Mouse (Mus musculus) liver, embryonic 16.5 days (tissue): Measurements from ENCODE around the gene Dnajc12. TPM values are rescaled to one million over a fixed set of nuclear protein-coding genes. Genes with fewer than 3 reads are reported as not detected.
"Not testable (repeated sequence)": the region's sequence is repeated elsewhere in the genome, so short reads cannot be mapped to it uniquely, and the experiment has no call there.

Experiments used
- ATAC-seq: fragments of 200-750 bp; cut with Nextera tagmentation; 2 replicates; pipeline ENCODE4 v1.8.0; 2017; ENCODE audit warnings: low read depth, mild to moderate bottlenecking, moderate number of reproducible peaks, moderate library complexity
- H3K27ac ChIP-seq: fragments of 300-500 bp; sonication (generic); 2 replicates; pipeline ENCODE4 v1.5.1; 2014; ENCODE audit warnings: mild to moderate bottlenecking, low read length
- H3K27me3 ChIP-seq: fragments of 300-500 bp; sonication (generic); 2 replicates; pipeline ENCODE4 v1.6.1; 2014; ENCODE audit warnings: low read depth, low read length, mixed read lengths; ENCODE audit not compliant: control insufficient read depth, insufficient read depth
- H3K36me3 ChIP-seq: fragments of 300-500 bp; sonication (generic); 2 replicates; pipeline ENCODE4 v1.6.1; 2014; ENCODE audit warnings: mild to moderate bottlenecking; ENCODE audit not compliant: control insufficient read depth, insufficient read depth
- H3K4me1 ChIP-seq: fragments of 300-500 bp; sonication (generic); 2 replicates; pipeline ENCODE4 v1.6.1; 2014; ENCODE audit warnings: low read depth, low read length, mixed read lengths; ENCODE audit not compliant: control insufficient read depth
- H3K4me2 ChIP-seq: fragments of 300-500 bp; sonication (generic); 2 replicates; pipeline ENCODE4 v1.6.1; 2014; ENCODE audit warnings: low read depth, low read length, mixed read lengths
- H3K4me3 ChIP-seq: fragments of 300-500 bp; sonication (generic); 2 replicates; pipeline ENCODE4 v1.5.1; 2014; ENCODE audit warnings: low read depth, mild to moderate bottlenecking, low read length
- H3K9ac ChIP-seq: fragments of 300-500 bp; sonication (generic); 2 replicates; pipeline ENCODE4 v1.6.1; 2014; ENCODE audit warnings: low read depth, low read length
- H3K9me3 ChIP-seq: fragments of 300-500 bp; sonication (generic); replicated peaks from 2 replicates; pipeline ENCODE4 v1.6.1; 2016; ENCODE audit warnings: low read length; ENCODE audit not compliant: control insufficient read depth
- WGBS: fragments of 180-500 bp; shearing (Covaris S2); extraction: QIAGEN DNeasy Blood & Tissue Kit; methylation state at CpG from one replicate; pipeline ENCODE4 v1.1.7; 2014; ENCODE audit not compliant: insufficient replicate concordance; 5-methylcytosine and 5-hydroxymethylcytosine counted together
- polyA plus RNA-seq: library from polyadenylated mRNA; unstranded; fragments of >200 nt; fragmentation: Nextera tagmentation; extraction: Ambion mirVana; gene quantifications from 2 replicates; pipeline ENCODE4 v1.2.1, GENCODE M21; 2015

Gene Dnajc12
- polyA plus RNA-seq, 1 experiment from 2014 or later: 17.0 TPM

GRCm38 (mm10) chr10:63350666-63351065 lies 31.6 kb upstream of the Dnajc12 start:
- Histone ChIP-seq H3K9ac (no peak overlapping the region), H3K4me1 (no peaks in the 10 kb centered on the region), H3K4me2 (no peak overlapping the region), H3K4me3 (no peak overlapping the region), H3K27me3 (no peaks in the 10 kb centered on the region), H3K36me3 (no peaks in the 10 kb centered on the region), H3K27ac (no peak overlapping the region), H3K9me3 (no peaks in the 10 kb centered on the region)
- no peak for ATAC-seq
- 75% methylated on average over 7 of the region's 7 CpGs for whole genome bisulfite sequencing

- H3K4me1 ChIP-seq, H3K9me3 ChIP-seq, ATAC-seq, H3K36me3 ChIP-seq, H3K27me3 ChIP-seq, H3K4me2 ChIP-seq, H3K9ac ChIP-seq, H3K4me3 ChIP-seq, H3K27ac ChIP-seq: not testable (repeated sequence)
- WGBS: 74% methylated on average over 7 of the region's 7 CpGs
Observed at GRCm38 (mm10) chr10:63351099-63351498, 31.1 kb upstream of the Dnajc12 start.

- ATAC-seq: no peak
- 57% methylated on average over 5 of the region's 5 CpGs for WGBS
- H3K4me1 ChIP-seq: no peaks in the 10 kb centered on the region
- H3K4me3 ChIP-seq: no peak overlapping the region
- H3K36me3 ChIP-seq: no peaks in the 10 kb centered on the region
- H3K9ac ChIP-seq: no peak overlapping the region
- H3K27ac ChIP-seq: no peak overlapping the region
- H3K4me2 ChIP-seq: no peak overlapping the region
- H3K27me3 ChIP-seq: no peaks in the 10 kb centered on the region
- H3K9me3 ChIP-seq: no peaks in the 10 kb centered on the region
Observed at GRCm38 (mm10) chr10:63352111-63352510, 30.1 kb upstream of the Dnajc12 start.

DNA sequence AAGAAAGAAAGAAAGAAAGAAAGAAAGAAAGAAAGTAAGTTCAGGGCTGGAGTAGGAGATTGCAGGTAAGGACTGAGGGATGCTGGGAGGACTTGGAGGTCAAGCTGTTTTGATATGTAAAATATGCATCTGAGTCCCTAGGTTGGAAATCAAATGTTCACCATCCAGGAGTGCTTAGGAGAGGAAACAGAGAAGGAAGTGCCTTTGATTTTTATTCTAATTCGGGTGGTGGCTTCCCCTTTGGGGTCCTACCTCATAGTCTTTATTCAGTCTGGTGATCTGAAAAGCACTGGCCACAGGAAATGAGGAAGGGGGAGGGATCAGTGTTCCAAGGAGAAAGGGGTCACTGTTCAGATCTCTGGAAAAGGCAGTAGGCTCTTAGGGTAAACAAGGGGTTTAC lies 21.7 kb upstream of the Dnajc12 start:
- no peak overlapping the region for H3K9ac ChIP-seq
- ATAC-seq: no peak
- WGBS: 16% methylated on average over 1 of the region's 1 CpGs
- H3K9me3 ChIP-seq: no peaks in the 10 kb centered on the region; the same call in 1 of the 2 replicates
- no peak overlapping the region for H3K4me2 ChIP-seq
- H3K27me3 ChIP-seq: no peaks in the 10 kb centered on the region
- no peaks in the 10 kb centered on the region for H3K4me1 ChIP-seq
- no peak overlapping the region for H3K27ac ChIP-seq
- H3K4me3 ChIP-seq: no peak overlapping the region
- H3K36me3 ChIP-seq: no peaks in the 10 kb centered on the region

GRCm38 (mm10) chr10:63365918-63366455 lies 16.3 kb upstream of the Dnajc12 start:
- Histone ChIP-seq H3K4me2 (no peak overlapping the region), H3K4me3 (no peak overlapping the region), H3K4me1 (no peaks in the 10 kb centered on the region), H3K36me3 (no peaks in the 10 kb centered on the region), H3K27ac (no peak overlapping the region), H3K9ac (no peak overlapping the region), H3K9me3 (no peaks in the 10 kb centered on the region; the same call in 1 of the 2 replicates), H3K27me3 (no peaks in the 10 kb centered on the region)
- 57% methylated on average over 7 of the region's 7 CpGs for WGBS
- no peak for ATAC-seq

- H3K4me1 ChIP-seq: no peaks in the 10 kb centered on the region
- no peaks in the 10 kb centered on the region for H3K36me3 ChIP-seq
- no peak for ATAC-seq
- H3K27me3 ChIP-seq: no peaks in the 10 kb centered on the region
- H3K4me3 ChIP-seq: no peak overlapping the region
- no peak overlapping the region for H3K9ac ChIP-seq
- no peak overlapping the region for H3K27ac ChIP-seq
- 70% methylated on average over 6 of the region's 6 CpGs for WGBS
- no peak overlapping the region for H3K4me2 ChIP-seq
- H3K9me3 ChIP-seq: no peaks in the 10 kb centered on the region
Observed at GRCm38 (mm10) chr10:63367386-63367785, 14.9 kb upstream of the Dnajc12 start.

GRCm38 (mm10) chr10:63368041-63368440 lies 14.2 kb upstream of the Dnajc12 start:
- Histone ChIP-seq H3K36me3 (no peaks in the 10 kb centered on the region), H3K27me3 (no peaks in the 10 kb centered on the region), H3K4me1 (no peaks in the 10 kb centered on the region), H3K4me3 (no peak overlapping the region), H3K27ac (no peak overlapping the region), H3K4me2 (no peak overlapping the region), H3K9me3 (no peaks in the 10 kb centered on the region), H3K9ac (no peak overlapping the region)
- WGBS: 65% methylated on average over 3 of the region's 3 CpGs
- ATAC-seq: no peak

DNA sequence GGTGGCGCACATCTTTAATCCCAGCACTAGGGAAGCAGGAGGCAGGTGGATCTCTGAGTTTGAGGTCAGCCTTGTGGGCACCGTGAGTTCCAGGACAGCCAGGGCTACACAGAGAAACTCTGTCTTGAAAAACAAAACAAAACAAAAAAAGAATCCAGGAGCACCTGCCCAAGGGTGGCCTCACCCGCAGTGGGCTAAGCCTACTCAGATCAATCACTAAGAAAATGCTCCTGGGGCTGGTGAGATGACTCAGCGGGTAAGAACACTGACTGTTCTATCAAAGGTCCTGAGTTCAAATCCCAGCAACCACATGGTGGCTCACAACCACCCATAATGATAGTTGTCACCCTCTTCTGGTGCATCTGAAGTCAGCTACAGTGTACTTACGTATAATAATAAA lies 5.9 kb upstream of the Dnajc12 start:
- H3K27ac ChIP-seq: no peak overlapping the region
- no peak for ATAC-seq
- peaks cover 2% of the 10 kb centered on the region for H3K4me1 ChIP-seq
- no peaks in the 10 kb centered on the region for H3K36me3 ChIP-seq
- no peak overlapping the region for H3K4me2 ChIP-seq
- H3K9me3 ChIP-seq: no peaks in the 10 kb centered on the region
- WGBS: 80% methylated on average over 5 of the region's 5 CpGs
- no peak overlapping the region for H3K4me3 ChIP-seq
- H3K9ac ChIP-seq: no peak overlapping the region
- H3K27me3 ChIP-seq: no peaks in the 10 kb centered on the region

DNA sequence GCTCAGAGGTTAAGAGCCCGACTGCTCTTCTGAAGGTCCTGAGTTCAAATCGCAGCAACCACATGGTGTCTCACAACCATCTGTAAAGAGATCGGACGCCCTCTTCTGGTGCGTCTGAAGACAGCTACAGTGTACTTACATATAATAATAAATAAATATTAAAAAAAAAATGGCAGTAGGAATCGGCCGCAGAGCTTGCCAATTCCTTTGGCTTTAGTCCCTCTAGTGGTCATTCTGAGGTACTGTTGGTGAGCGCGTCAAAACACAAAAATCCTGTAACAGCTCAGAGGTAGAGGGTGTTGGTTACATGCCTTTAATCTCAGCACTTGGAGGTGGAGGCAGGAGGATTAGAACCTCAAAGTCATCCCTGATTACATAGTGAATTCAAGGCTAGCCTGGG lies 4.8 kb upstream of the Dnajc12 start:
- no peak overlapping the region for H3K4me3 ChIP-seq
- no peaks in the 10 kb centered on the region for H3K9me3 ChIP-seq
- H3K36me3 ChIP-seq: no peaks in the 10 kb centered on the region
- H3K4me2 ChIP-seq: 0 out of 2 replicates have a peak overlapping the region, but pooled peaks have one; percentile 14
- H3K27ac ChIP-seq: no peak overlapping the region
- H3K27me3 ChIP-seq: no peaks in the 10 kb centered on the region
- H3K9ac ChIP-seq: no peak overlapping the region
- peaks cover 10% of the 10 kb centered on the region for H3K4me1 ChIP-seq
- WGBS: 14% methylated on average over 9 of the region's 9 CpGs
- ATAC-seq: no peak
